Mouse (Mus musculus) liver, adult 2 months (tissue): ENCODE measurements at regions not wholly inside any gene's neighbourhood (a gene's known extent, or its start where the extent isn't known, plus 50 kb on each side); places are given as distances from the start of the nearest gene placed in this dataset.

Experiments
- DNase-seq: peaks from one replicate; pipeline ENCODE4 v3.0.0-alpha.2; 2011; ENCODE audit warnings: low read depth, low spot score; ENCODE audit errors: extremely low read depth
- H3K27ac ChIP-seq: fragments of 200-500 bp; replicated peaks from 2 replicates; pipeline ENCODE4 v1.5.1; 2012; ENCODE audit warnings: low read depth, mild to moderate bottlenecking, control low read depth, inconsistent platforms, low read length; ENCODE audit not compliant: insufficient read depth
- H3K27me3 ChIP-seq: fragments of 200-500 bp; 2 replicates; pipeline ENCODE4 v1.6.1; 2012; ENCODE audit warnings: mild to moderate bottlenecking, moderate library complexity, low read length, inconsistent platforms; ENCODE audit not compliant: control insufficient read depth, insufficient read depth
- H3K36me3 ChIP-seq: fragments of 200-500 bp; 2 replicates; pipeline ENCODE4 v1.6.1; 2012; ENCODE audit warnings: low read length, inconsistent platforms; ENCODE audit not compliant: control insufficient read depth, insufficient read depth
- H3K4me1 ChIP-seq: fragments of 200-500 bp; 2 replicates; pipeline ENCODE4 v1.6.1; 2011; ENCODE audit warnings: low read length; ENCODE audit not compliant: control insufficient read depth, insufficient read depth
- H3K4me3 ChIP-seq: fragments of 200-500 bp; 2 replicates; pipeline ENCODE4 v1.5.1; 2011; ENCODE audit warnings: low read depth, mild to moderate bottlenecking, control low read depth, low read length, moderate library complexity; ENCODE audit not compliant: insufficient read depth
- H3K79me2 ChIP-seq: fragments of 200-500 bp; 2 replicates; pipeline ENCODE4 v1.6.1; 2012; ENCODE audit warnings: inconsistent platforms, mild to moderate bottlenecking, low read length, moderate library complexity; ENCODE audit not compliant: control insufficient read depth, insufficient read depth
- H3K9ac ChIP-seq: fragments of 200-500 bp; 2 replicates; pipeline ENCODE4 v1.6.1; 2012; ENCODE audit warnings: low read depth, mild to moderate bottlenecking, control low read depth, inconsistent platforms, low read length
- CTCF ChIP-seq: fragments of 200-500 bp; IDR thresholded peaks from 2 replicates; pipeline ENCODE4 v1.5.1; 2011; ENCODE audit warnings: low read depth, low read length, control low read depth
- POLR2A ChIP-seq: fragments of 200-500 bp; IDR thresholded peaks from 2 replicates; pipeline ENCODE4 v1.6.1; 2011; ENCODE audit warnings: low read length, control low read depth; ENCODE audit not compliant: insufficient read depth; ENCODE audit errors: extremely low read depth
- WGBS: fragments of 180-500 bp; shearing (Covaris S2); methylation state at CpG from one replicate; pipeline ENCODE4 v1.1.7; 2018; 5-methylcytosine and 5-hydroxymethylcytosine counted together

GRCm38 (mm10) chr12:26939831-26940230, 402.5 kb downstream of the Sox11 start:
- Histone ChIP-seq H3K36me3 (no peaks in the 10 kb centered on the region), H3K27me3 (no peaks in the 10 kb centered on the region; the same call in 1 of the 2 replicates), H3K4me3 (no peak overlapping the region), H3K9ac (no peak overlapping the region), H3K4me1 (no peaks in the 10 kb centered on the region), H3K27ac (no peak overlapping the region), H3K79me2 (no peaks in the 10 kb centered on the region)
- no peak for DNase-seq
- WGBS = 87% methylated on average over 2 of the region's 2 CpGs
- TF ChIP-seq POLR2A (no peak), CTCF (no peak)

GRCm38 (mm10) chr12:26937836-26938235, 404.5 kb downstream of the Sox11 start:
- TF ChIP-seq POLR2A (no peak), CTCF (no peak)
- 77% methylated on average over 3 of the region's 3 CpGs for WGBS
- no peaks in the 10 kb centered on the region; the same call in 1 of the 2 replicates for H3K27me3 ChIP-seq

GRCm38 (mm10) chr12:26936696-26937458, 405.5 kb downstream of the Sox11 start:
- Histone ChIP-seq H3K27ac (no peak overlapping the region), H3K4me3 (no peak overlapping the region), H3K79me2 (no peaks in the 10 kb centered on the region), H3K4me1 (no peaks in the 10 kb centered on the region), H3K9ac (no peak overlapping the region), H3K27me3 (no peaks in the 10 kb centered on the region; the same call in 1 of the 2 replicates), H3K36me3 (no peaks in the 10 kb centered on the region)
- DNase-seq = no peak
- TF ChIP-seq CTCF (no peak), POLR2A (no peak)
- WGBS = 60% methylated on average over 5 of the region's 5 CpGs

More at GRCm38 (mm10) chr12:26937836-26938235, 404.5 kb downstream of the Sox11 start:
- Histone ChIP-seq H3K36me3 (no peaks in the 10 kb centered on the region), H3K27ac (no peak overlapping the region), H3K4me1 (no peaks in the 10 kb centered on the region), H3K4me3 (no peak overlapping the region), H3K9ac (no peak overlapping the region), H3K79me2 (no peaks in the 10 kb centered on the region)
- DNase-seq = no peak

- TF ChIP-seq CTCF (no peak), POLR2A (no peak)
- Histone ChIP-seq H3K27ac (no peak overlapping the region), H3K27me3 (no peaks in the 10 kb centered on the region), H3K36me3 (no peaks in the 10 kb centered on the region), H3K4me1 (no peaks in the 10 kb centered on the region), H3K79me2 (no peaks in the 10 kb centered on the region), H3K9ac (no peak overlapping the region), H3K4me3 (no peak overlapping the region)
- 85% methylated on average over 7 of the region's 7 CpGs for WGBS
- DNase-seq = no peak
Measured at GRCm38 (mm10) chr12:26930155-26930867, 412.1 kb downstream of the Sox11 start.

- WGBS = 76% methylated on average over 1 of the region's 1 CpGs
- Histone ChIP-seq H3K27ac (no peak overlapping the region), H3K79me2 (no peaks in the 10 kb centered on the region), H3K27me3 (no peaks in the 10 kb centered on the region), H3K4me1 (no peaks in the 10 kb centered on the region), H3K4me3 (no peak overlapping the region), H3K9ac (no peak overlapping the region), H3K36me3 (no peaks in the 10 kb centered on the region)
- no peak for DNase-seq
- TF ChIP-seq POLR2A (no peak), CTCF (no peak)
Measured at GRCm38 (mm10) chr12:26906126-26906525, 436.2 kb downstream of the Sox11 start.

- H3K4me1 ChIP-seq = no peaks in the 10 kb centered on the region
- no peak overlapping the region for H3K4me3 ChIP-seq
- TF ChIP-seq CTCF (no peak), POLR2A (no peak)
- no peaks in the 10 kb centered on the region for H3K79me2 ChIP-seq
- WGBS = 51% methylated on average over 2 of the region's 2 CpGs
- H3K9ac ChIP-seq = no peak overlapping the region
- no peak for DNase-seq
- no peaks in the 10 kb centered on the region for H3K27me3 ChIP-seq
- H3K36me3 ChIP-seq = no peaks in the 10 kb centered on the region
- no peak overlapping the region for H3K27ac ChIP-seq
Measured at GRCm38 (mm10) chr12:26903894-26904272, 434.9 kb downstream of the Cmpk2 start.
